Mouse (Mus musculus) kidney, adult 2 months (tissue): ENCODE data around the gene Gm4559. TPM values are rescaled to one million over a fixed set of nuclear protein-coding genes. Genes with fewer than 3 reads are reported as not detected.
"Not testable (repeated sequence)": the region's sequence is repeated elsewhere in the genome, so short reads cannot be mapped to it uniquely, and the experiment has no call there.

Source experiments
- DNase-seq: peaks from one replicate; pipeline ENCODE4 v3.0.0; 2021
- H3K27ac ChIP-seq: fragments of 200-500 bp; 2 replicates; pipeline ENCODE4 v1.5.1; 2012; ENCODE audit warnings: low read depth, low read length, control low read depth, inconsistent platforms; ENCODE audit not compliant: insufficient read depth
- H3K27me3 ChIP-seq: fragments of 200-500 bp; replicated peaks from 2 replicates; pipeline ENCODE4 v1.6.1; 2012; ENCODE audit warnings: mild to moderate bottlenecking, moderate library complexity, low read length, inconsistent platforms; ENCODE audit not compliant: control insufficient read depth, insufficient read depth
- H3K36me3 ChIP-seq: fragments of 200-500 bp; 2 replicates; pipeline ENCODE4 v1.6.1; 2012; ENCODE audit warnings: mild to moderate bottlenecking, moderate library complexity, low read length, inconsistent platforms; ENCODE audit not compliant: control insufficient read depth, insufficient read depth
- H3K4me1 ChIP-seq: fragments of 200-500 bp; 2 replicates; pipeline ENCODE4 v1.6.1; 2011; ENCODE audit warnings: low read length; ENCODE audit not compliant: control insufficient read depth, insufficient read depth
- H3K4me3 ChIP-seq: fragments of 200-500 bp; 2 replicates; pipeline ENCODE4 v1.5.1; 2011; ENCODE audit warnings: mild to moderate bottlenecking, low read depth, low read length, control low read depth; ENCODE audit not compliant: insufficient read depth
- CTCF ChIP-seq: fragments of 200-500 bp; conservative IDR thresholded peaks from 2 replicates; pipeline ENCODE4 v1.5.1; 2011; ENCODE audit warnings: low read depth, mild to moderate bottlenecking, control low read depth, low read length, moderate library complexity, mixed read lengths; ENCODE audit not compliant: insufficient read depth, insufficient read length
- POLR2A ChIP-seq: fragments of 200-500 bp; IDR thresholded peaks from one replicate; pipeline ENCODE4 v1.6.1; 2011; ENCODE audit warnings: low read depth, low read length, control low read depth
- WGBS: fragments of 180-500 bp; shearing (Covaris S2); methylation state at CpG from one replicate; pipeline ENCODE4 v1.1.7; 2018; 5-methylcytosine and 5-hydroxymethylcytosine counted together
- polyA plus RNA-seq: library from polyadenylated mRNA; depleted of rRNA; stranded (reverse); fragments of >200 nt; gene quantifications from 2 replicates; pipeline ENCODE4 v1.2.3, GENCODE M21; 2012; rRNA removed

Gm4559 gene
- polyA plus RNA-seq, result not detected in 2 replicates

- H3K4me3 ChIP-seq, H3K27me3 ChIP-seq, H3K27ac ChIP-seq, H3K36me3 ChIP-seq, DNase-seq, H3K4me1 ChIP-seq: not testable (repeated sequence)
These were observed at the start of gene Gm4559 for GRCm38 (mm10) chr7:142274263-142274662. Gene Gm4559 (minus strand): TSS chr7:142274363.

GRCm38 (mm10) chr7:142323396-142324117 lies 49.4 kb upstream of the Gm4559 start:
- H3K27me3 ChIP-seq, result no peaks in the 10 kb centered on the region
- H3K4me1 ChIP-seq, result no peaks in the 10 kb centered on the region
- DNase-seq, result no peak
- no peaks in the 10 kb centered on the region for H3K36me3 ChIP-seq
- H3K27ac ChIP-seq, result no peak overlapping the region
- no peak overlapping the region for H3K4me3 ChIP-seq
- TF ChIP-seq POLR2A (no peak), CTCF (no peak)
- WGBS, result 87% methylated on average over 12 of the region's 12 CpGs

GRCm38 (mm10) chr7:142322641-142323040 lies 48.5 kb upstream of the Gm4559 start:
- H3K27ac ChIP-seq, result no peak overlapping the region
- H3K4me1 ChIP-seq, result no peaks in the 10 kb centered on the region
- 90% methylated on average over 6 of the region's 6 CpGs for WGBS
- H3K4me3 ChIP-seq, result no peak overlapping the region
- H3K36me3 ChIP-seq, result no peaks in the 10 kb centered on the region
- TF ChIP-seq CTCF (no peak), POLR2A (no peak)
- no peak for DNase-seq
- no peaks in the 10 kb centered on the region for H3K27me3 ChIP-seq

- 94% methylated on average over 6 of the region's 10 CpGs for WGBS
- H3K4me3 ChIP-seq, H3K36me3 ChIP-seq, H3K4me1 ChIP-seq, H3K27ac ChIP-seq, H3K27me3 ChIP-seq, DNase-seq: not testable (repeated sequence)
These were observed 47.6 kb upstream of the Gm4559 start for GRCm38 (mm10) chr7:142321637-142322306.

- TF ChIP-seq POLR2A (no peak), CTCF (no peak)
- H3K27me3 ChIP-seq, result no peaks in the 10 kb centered on the region
- no peaks in the 10 kb centered on the region for H3K4me1 ChIP-seq
- H3K27ac ChIP-seq, result no peak overlapping the region
- H3K4me3 ChIP-seq, result no peak overlapping the region
- H3K36me3 ChIP-seq, result no peaks in the 10 kb centered on the region
- 40% methylated on average over 2 of the region's 2 CpGs for WGBS
- peak; percentile 43 for DNase-seq
These were observed 46.7 kb upstream of the Gm4559 start for GRCm38 (mm10) chr7:142320906-142321305.

- Histone ChIP-seq H3K36me3 (no peaks in the 10 kb centered on the region), H3K27me3 (no peaks in the 10 kb centered on the region), H3K4me3 (no peak overlapping the region), H3K27ac (no peak overlapping the region), H3K4me1 (no peaks in the 10 kb centered on the region)
- no peak for DNase-seq
- 84% methylated on average over 11 of the region's 11 CpGs for WGBS
- TF ChIP-seq POLR2A (no peak), CTCF (no peak)
These were observed 45.0 kb upstream of the Gm4559 start for GRCm38 (mm10) chr7:142319124-142319523.

GRCm38 (mm10) chr7:142317216-142317615 lies 43.1 kb upstream of the Gm4559 start:
- Histone ChIP-seq H3K27ac (no peak overlapping the region), H3K36me3 (no peaks in the 10 kb centered on the region), H3K4me1 (no peaks in the 10 kb centered on the region), H3K27me3 (no peaks in the 10 kb centered on the region), H3K4me3 (no peak overlapping the region)
- no peak for TF ChIP-seq POLR2A
- no peak for TF ChIP-seq CTCF
- no peak for DNase-seq
- WGBS, result 89% methylated on average over 5 of the region's 5 CpGs
